Mouse (Mus musculus) liver, adult 2 months (tissue): ENCODE measurements around the gene Gm20696. TPM values are rescaled to one million over a fixed set of nuclear protein-coding genes. Genes with fewer than 3 reads are reported as not detected.

Experiments used
- DNase-seq: peaks from one replicate; pipeline ENCODE4 v3.0.0-alpha.2; 2011; ENCODE audit warnings: low read depth, low spot score; ENCODE audit errors: extremely low read depth
- H3K27ac ChIP-seq: fragments of 200-500 bp; replicated peaks from 2 replicates; pipeline ENCODE4 v1.5.1; 2012; ENCODE audit warnings: low read depth, mild to moderate bottlenecking, control low read depth, inconsistent platforms, low read length; ENCODE audit not compliant: insufficient read depth
- H3K27me3 ChIP-seq: fragments of 200-500 bp; 2 replicates; pipeline ENCODE4 v1.6.1; 2012; ENCODE audit warnings: mild to moderate bottlenecking, moderate library complexity, low read length, inconsistent platforms; ENCODE audit not compliant: control insufficient read depth, insufficient read depth
- H3K36me3 ChIP-seq: fragments of 200-500 bp; 2 replicates; pipeline ENCODE4 v1.6.1; 2012; ENCODE audit warnings: low read length, inconsistent platforms; ENCODE audit not compliant: control insufficient read depth, insufficient read depth
- H3K4me1 ChIP-seq: fragments of 200-500 bp; 2 replicates; pipeline ENCODE4 v1.6.1; 2011; ENCODE audit warnings: low read length; ENCODE audit not compliant: control insufficient read depth, insufficient read depth
- H3K4me3 ChIP-seq: fragments of 200-500 bp; 2 replicates; pipeline ENCODE4 v1.5.1; 2011; ENCODE audit warnings: low read depth, mild to moderate bottlenecking, control low read depth, low read length, moderate library complexity; ENCODE audit not compliant: insufficient read depth
- H3K79me2 ChIP-seq: fragments of 200-500 bp; 2 replicates; pipeline ENCODE4 v1.6.1; 2012; ENCODE audit warnings: inconsistent platforms, mild to moderate bottlenecking, low read length, moderate library complexity; ENCODE audit not compliant: control insufficient read depth, insufficient read depth
- H3K9ac ChIP-seq: fragments of 200-500 bp; 2 replicates; pipeline ENCODE4 v1.6.1; 2012; ENCODE audit warnings: low read depth, mild to moderate bottlenecking, control low read depth, inconsistent platforms, low read length
- CTCF ChIP-seq: fragments of 200-500 bp; IDR thresholded peaks from 2 replicates; pipeline ENCODE4 v1.5.1; 2011; ENCODE audit warnings: low read depth, low read length, control low read depth
- POLR2A ChIP-seq: fragments of 200-500 bp; IDR thresholded peaks from 2 replicates; pipeline ENCODE4 v1.6.1; 2011; ENCODE audit warnings: low read length, control low read depth; ENCODE audit not compliant: insufficient read depth; ENCODE audit errors: extremely low read depth
- WGBS: fragments of 180-500 bp; shearing (Covaris S2); methylation state at CpG from one replicate; pipeline ENCODE4 v1.1.7; 2018; 5-methylcytosine and 5-hydroxymethylcytosine counted together
- polyA plus RNA-seq: library from polyadenylated mRNA; depleted of rRNA; stranded (reverse); fragments of >200 nt; gene quantifications from 2 replicates; pipeline ENCODE4 v1.2.3, GENCODE M21; 2012
- total RNA-seq: library from RNA; depleted of rRNA; stranded (reverse); fragments of >200 nt; gene quantifications from 2 replicates; pipeline ENCODE4 v1.2.3, GENCODE M21; 2014

Gene Gm20696
- total and polyA plus RNA-seq, 2 experiments: 0.26 to 6.5 TPM

GRCm38 (mm10) chr6:99491979-99492544, 174.5 kb downstream of the Gm20696 start:
- H3K4me1 ChIP-seq: peaks cover 5% of the 10 kb centered on the region; the same call in 1 of the 2 replicates
- DNase-seq: no peak

DNA sequence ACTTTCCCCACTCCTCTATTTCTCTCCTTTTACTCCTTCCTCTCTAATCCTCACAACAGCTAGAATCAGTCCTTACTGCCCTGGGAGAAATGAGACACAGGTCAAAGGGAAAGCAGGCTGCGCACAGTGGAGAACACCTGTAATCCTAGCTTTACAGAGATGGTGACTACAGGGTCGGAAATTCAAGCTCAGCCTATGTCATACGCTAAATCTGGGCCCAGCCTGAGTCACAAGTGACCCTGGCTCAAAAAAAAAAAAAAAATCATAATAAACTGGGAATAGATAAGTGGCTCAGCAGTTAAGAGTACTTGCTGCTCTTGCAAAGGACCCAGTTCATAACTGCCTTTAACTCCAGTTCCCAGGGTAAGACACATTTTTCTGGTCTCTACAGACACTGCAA, 175.5 kb downstream of the Gm20696 start:
- peaks cover 2% of the 10 kb centered on the region; the same call in 1 of the 2 replicates for H3K79me2 ChIP-seq
- whole genome bisulfite sequencing: 98% methylated on average over 3 of the region's 3 CpGs
- TF ChIP-seq CTCF (no peak), POLR2A (no peak)
- no peak overlapping the region for H3K9ac ChIP-seq
- H3K4me1 ChIP-seq: peaks cover 5% of the 10 kb centered on the region; the same call in 1 of the 2 replicates
- no peak for DNase-seq
- H3K27me3 ChIP-seq: no peaks in the 10 kb centered on the region
- no peak overlapping the region for H3K27ac ChIP-seq
- H3K36me3 ChIP-seq: peaks cover 2% of the 10 kb centered on the region; the same call in 1 of the 2 replicates
- H3K4me3 ChIP-seq: no peak overlapping the region

More at GRCm38 (mm10) chr6:99491979-99492544, 174.5 kb downstream of the Gm20696 start:
- Histone ChIP-seq H3K36me3 (no peaks in the 10 kb centered on the region), H3K79me2 (peaks cover 2% of the 10 kb centered on the region; the same call in 1 of the 2 replicates), H3K9ac (no peak overlapping the region), H3K27me3 (no peaks in the 10 kb centered on the region), H3K27ac (no peak overlapping the region), H3K4me3 (no peak overlapping the region)
- TF ChIP-seq POLR2A (no peak), CTCF (no peak)
- 71% methylated on average over 6 of the region's 6 CpGs for WGBS

GRCm38 (mm10) chr6:99489900-99490648, 176.5 kb downstream of the Gm20696 start:
- TF ChIP-seq CTCF (no peak), POLR2A (no peak)
- no peak for DNase-seq
- Histone ChIP-seq H3K36me3 (peaks cover 2% of the 10 kb centered on the region; the same call in 1 of the 2 replicates), H3K9ac (no peak overlapping the region), H3K27me3 (no peaks in the 10 kb centered on the region), H3K27ac (no peak overlapping the region), H3K4me3 (no peak overlapping the region), H3K79me2 (peaks cover 2% of the 10 kb centered on the region; the same call in 1 of the 2 replicates), H3K4me1 (peaks cover 5% of the 10 kb centered on the region; the same call in 1 of the 2 replicates)
- 81% methylated on average over 8 of the region's 8 CpGs for WGBS

DNA sequence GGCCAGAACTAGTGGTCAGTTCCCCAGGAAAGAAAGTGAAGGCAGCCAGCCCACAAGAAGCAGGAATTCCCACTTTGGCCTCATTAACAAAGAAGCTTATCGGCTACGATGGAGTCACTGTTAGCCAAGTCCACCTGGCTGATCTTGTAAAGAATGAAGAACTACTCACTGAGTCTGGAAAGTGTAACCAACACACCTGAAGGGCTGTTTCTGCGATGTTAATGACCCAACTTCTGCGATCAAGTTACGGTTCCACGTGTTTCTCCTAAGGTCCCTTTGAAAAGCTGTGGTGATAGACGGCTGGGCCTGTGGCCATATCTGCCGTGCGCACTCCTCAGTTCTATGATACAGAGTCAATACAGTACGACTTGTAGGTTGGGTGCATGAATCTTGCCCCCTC, 177.2 kb downstream of the Gm20696 start:
- Histone ChIP-seq H3K4me1 (peaks cover 5% of the 10 kb centered on the region; the same call in 1 of the 2 replicates), H3K36me3 (peaks cover 2% of the 10 kb centered on the region; the same call in 1 of the 2 replicates), H3K4me3 (no peak overlapping the region), H3K9ac (no peak overlapping the region), H3K27ac (no peak overlapping the region), H3K79me2 (peaks cover 2% of the 10 kb centered on the region; the same call in 1 of the 2 replicates), H3K27me3 (no peaks in the 10 kb centered on the region)
- no peak for DNase-seq
- TF ChIP-seq POLR2A (no peak), CTCF (no peak)
- WGBS: 87% methylated on average over 10 of the region's 10 CpGs

- Histone ChIP-seq H3K79me2 (peaks cover 3% of the 10 kb centered on the region; the same call in 1 of the 2 replicates), H3K4me3 (no peak overlapping the region), H3K4me1 (no peaks in the 10 kb centered on the region), H3K27me3 (no peaks in the 10 kb centered on the region), H3K27ac (no peak overlapping the region), H3K9ac (no peak overlapping the region), H3K36me3 (peaks cover 2% of the 10 kb centered on the region; the same call in 1 of the 2 replicates)
- no peak for TF ChIP-seq POLR2A
- TF ChIP-seq CTCF: no peak
- 89% methylated on average over 12 of the region's 12 CpGs for WGBS
- no peak for DNase-seq
Measured at GRCm38 (mm10) chr6:99485884-99486640, 180.5 kb downstream of the Gm20696 start.
